Mouse (Mus musculus): Measurements from ENCODE around the gene Ccr10. TPM values are rescaled to one million over a fixed set of nuclear protein-coding genes. Genes with fewer than 3 reads are reported as not detected.
"Not testable (repeated sequence)": the region's sequence is repeated elsewhere in the genome, so short reads cannot be mapped to it uniquely, and the experiment has no call there.

Gene Ccr10
- polyA plus RNA-seq, 1 experiment = 0.23 TPM

DNA sequence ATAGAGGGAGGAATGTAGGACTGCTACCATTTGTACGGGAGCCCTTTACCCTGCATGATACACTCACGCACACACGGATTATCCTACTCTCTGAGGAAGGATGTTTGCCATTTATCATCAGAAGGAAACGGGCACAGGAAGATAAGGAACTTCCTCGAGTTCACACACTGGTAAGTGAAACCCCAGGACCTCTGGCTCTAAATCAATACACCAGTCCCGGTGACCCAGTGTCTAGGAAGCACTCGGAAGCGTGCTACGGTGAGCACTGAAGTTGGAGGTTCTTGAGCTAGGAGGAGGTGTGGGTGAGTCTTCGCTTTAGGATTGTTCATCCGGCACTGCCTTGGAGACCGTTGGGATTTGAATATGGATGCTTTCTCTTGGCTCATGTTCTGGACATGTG, 42.2 kb downstream of the Ccr10 start:
- Histone ChIP-seq H3K4me1 (ENCODE audit: control insufficient read depth, insufficient read depth, low read length) (0 out of 2 replicates have a peak, but pooled peaks cover 2% of the 10 kb centered on the region), H3K27ac (ENCODE audit: insufficient read depth, low read length) (no peak overlapping the region), H3K4me3 (ENCODE audit: insufficient read depth, low read length) (no peak overlapping the region)
- TF ChIP-seq POLR2A (IDR thresholded peaks at IDR 0.05; ENCODE audit: extremely low read depth, insufficient read depth, low read length) (no peak), CTCF (IDR thresholded peaks at IDR 0.05; ENCODE audit: extremely low read depth, insufficient read depth, low read length) (no peak)

DNA sequence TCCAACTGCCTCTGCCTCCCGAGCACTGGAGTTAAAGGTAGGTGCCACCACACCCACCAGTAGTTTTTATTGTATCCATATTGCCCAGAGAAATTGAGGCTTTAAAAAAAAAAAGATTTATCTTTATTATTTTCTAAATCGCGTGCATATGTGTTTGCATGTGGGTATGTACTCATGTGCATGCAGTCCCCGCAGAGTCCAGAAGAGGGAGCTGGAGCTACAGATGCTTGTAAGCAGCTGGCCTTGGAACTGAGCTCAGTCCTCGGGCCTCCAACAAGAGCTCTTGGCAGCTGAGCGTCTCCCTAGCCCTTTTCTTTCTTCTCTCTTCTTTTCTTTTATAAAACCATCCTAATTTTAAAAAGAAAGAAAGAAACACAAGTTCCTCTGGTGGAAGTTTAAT, 43.5 kb downstream of the Ccr10 start:
- Histone ChIP-seq H3K4me1 (ENCODE audit: control insufficient read depth, insufficient read depth, low read length) (0 out of 2 replicates have a peak, but pooled peaks cover 2% of the 10 kb centered on the region), H3K27ac (ENCODE audit: insufficient read depth, low read length) (no peak overlapping the region)
- TF ChIP-seq CTCF (IDR thresholded peaks at IDR 0.05; ENCODE audit: extremely low read depth, insufficient read depth, low read length) = peak; percentile 13; the same call in 1 of the 2 replicates
- TF ChIP-seq POLR2A (IDR thresholded peaks at IDR 0.05; ENCODE audit: extremely low read depth, insufficient read depth, low read length) = no peak

DNA sequence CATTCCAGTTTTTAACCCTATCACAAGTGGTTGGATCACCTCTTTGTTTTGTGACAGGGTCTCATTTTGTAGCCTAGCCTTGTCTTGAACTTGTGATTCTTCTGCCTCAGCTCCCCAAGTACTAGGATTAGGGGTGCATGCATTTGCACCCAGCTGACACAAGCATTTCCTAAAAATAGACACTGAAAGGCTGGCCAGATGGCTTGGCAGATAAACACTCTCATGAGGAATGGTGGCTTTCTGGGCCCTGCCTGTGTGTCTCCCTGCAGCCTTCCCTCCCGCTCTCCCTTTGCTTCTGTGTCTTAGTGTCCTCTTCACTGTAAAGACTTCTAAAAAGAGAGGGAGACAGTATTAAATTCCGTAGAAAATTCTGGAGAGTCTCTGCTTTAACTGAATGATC, 44.1 kb downstream of the Ccr10 start:
- 0 out of 2 replicates have a peak, but pooled peaks cover 2% of the 10 kb centered on the region for H3K4me1 ChIP-seq (ENCODE audit: control insufficient read depth, insufficient read depth, low read length)
- no peak for TF ChIP-seq POLR2A (IDR thresholded peaks at IDR 0.05; ENCODE audit: extremely low read depth, insufficient read depth, low read length)
- no peak for TF ChIP-seq CTCF (IDR thresholded peaks at IDR 0.05; ENCODE audit: extremely low read depth, insufficient read depth, low read length)
- H3K4me3 ChIP-seq (ENCODE audit: insufficient read depth, low read length) = no peak overlapping the region
- H3K27ac ChIP-seq (ENCODE audit: insufficient read depth, low read length) = no peak overlapping the region

More for the DNA sequence above, 43.5 kb downstream of the Ccr10 start:
- H3K4me3 ChIP-seq (ENCODE audit: insufficient read depth, low read length) = no peak overlapping the region

DNA sequence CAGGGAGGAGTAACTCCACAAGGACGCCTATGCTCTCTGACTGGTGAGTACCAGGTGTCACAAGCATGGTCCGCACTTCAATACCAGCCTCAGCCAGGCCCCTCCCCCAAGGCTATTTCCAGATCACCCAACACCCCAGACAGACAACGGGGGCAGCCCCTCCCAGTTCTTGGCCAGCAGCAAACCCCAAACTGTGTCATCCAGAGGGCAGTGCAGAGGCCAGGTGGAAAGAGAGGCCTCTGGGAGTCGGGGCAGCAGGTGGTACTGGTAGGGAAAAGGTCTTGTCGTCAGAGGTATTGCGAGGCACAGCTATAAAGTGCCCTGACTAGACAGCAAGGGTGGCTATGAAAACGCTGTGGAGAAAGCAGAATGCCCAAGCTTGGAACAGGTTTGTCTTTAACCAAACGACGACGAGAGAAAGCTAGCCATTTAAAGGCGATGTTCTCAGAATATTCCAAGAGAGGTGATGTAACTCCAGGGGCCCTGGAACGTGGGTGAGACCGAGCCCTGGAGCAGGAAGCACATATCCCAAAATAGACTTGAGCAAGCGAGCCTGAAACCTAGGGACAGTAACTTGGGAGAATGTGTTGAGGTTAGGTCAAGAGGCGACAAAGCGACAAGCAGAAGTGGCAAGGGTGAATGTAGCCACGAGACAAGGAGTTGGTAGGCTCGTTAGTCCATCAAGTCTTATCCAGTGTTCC, 45.0 kb downstream of the Ccr10 start:
- H3K4me1 ChIP-seq (ENCODE audit: control insufficient read depth, insufficient read depth, low read length) = 0 out of 2 replicates have a peak, but pooled peaks cover 2% of the 10 kb centered on the region
- no peak overlapping the region for H3K27ac ChIP-seq (ENCODE audit: insufficient read depth, low read length)
- no peak for TF ChIP-seq POLR2A (IDR thresholded peaks at IDR 0.05; ENCODE audit: extremely low read depth, insufficient read depth, low read length)
- no peak for TF ChIP-seq CTCF (IDR thresholded peaks at IDR 0.05; ENCODE audit: extremely low read depth, insufficient read depth, low read length)
- no peak overlapping the region for H3K4me3 ChIP-seq (ENCODE audit: insufficient read depth, low read length)

DNA sequence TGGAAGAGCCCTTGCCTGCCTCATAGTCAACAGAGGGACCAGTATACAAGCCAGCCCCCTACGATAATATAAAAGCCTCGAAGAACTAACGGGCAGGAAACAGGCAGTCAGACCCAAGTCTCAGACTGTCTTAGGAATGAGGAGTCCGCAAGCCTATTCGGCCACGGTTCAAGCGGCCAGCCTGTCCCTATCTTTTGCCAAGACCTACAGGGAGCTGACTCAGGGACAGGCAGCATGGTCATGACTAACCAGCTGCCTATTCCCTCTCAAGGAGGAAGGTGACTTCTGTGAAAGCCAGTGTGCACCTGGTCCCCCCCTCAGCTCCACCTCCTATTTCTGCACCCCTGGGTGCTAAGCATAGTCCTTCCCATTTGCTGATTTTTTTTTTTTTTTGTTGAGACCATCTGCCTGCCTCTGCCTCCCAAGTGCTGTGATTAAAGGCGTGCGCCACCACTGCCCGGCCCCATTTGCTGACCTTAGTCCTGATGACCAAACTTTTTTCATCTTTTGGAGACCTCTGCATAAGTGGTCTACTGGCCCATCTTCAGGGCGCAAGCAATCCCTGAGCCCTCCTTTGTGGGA, 46.2 kb downstream of the Ccr10 start:
- no peak for TF ChIP-seq POLR2A (IDR thresholded peaks at IDR 0.05; ENCODE audit: extremely low read depth, insufficient read depth, low read length)
- TF ChIP-seq CTCF (IDR thresholded peaks at IDR 0.05; ENCODE audit: extremely low read depth, insufficient read depth, low read length) = no peak
- no peak overlapping the region for H3K27ac ChIP-seq (ENCODE audit: insufficient read depth, low read length)
- 0 out of 2 replicates have a peak, but pooled peaks cover 2% of the 10 kb centered on the region for H3K4me1 ChIP-seq (ENCODE audit: control insufficient read depth, insufficient read depth, low read length)
- H3K4me3 ChIP-seq (ENCODE audit: insufficient read depth, low read length) = no peak overlapping the region

DNA sequence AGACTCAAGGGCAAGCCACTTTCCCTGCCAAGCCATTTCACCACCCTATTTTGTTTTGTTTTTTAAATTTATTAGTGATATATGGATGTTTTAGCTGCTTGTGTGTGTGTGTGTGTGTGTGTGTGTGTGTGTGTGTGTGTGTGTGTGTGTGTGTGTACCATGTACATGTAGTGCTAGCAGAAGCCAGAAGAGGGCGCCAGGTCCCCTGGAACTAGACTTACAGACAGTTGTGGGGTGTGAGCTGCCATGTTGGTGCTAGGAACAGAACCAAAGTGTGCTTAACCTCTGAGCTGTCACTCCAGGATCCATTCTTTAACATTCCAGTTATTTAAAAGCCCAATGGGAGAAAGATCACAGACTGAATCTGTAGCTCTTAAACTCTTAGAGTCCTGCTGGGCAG, 48.2 kb downstream of the Ccr10 start:
- TF ChIP-seq CTCF (IDR thresholded peaks at IDR 0.05; ENCODE audit: extremely low read depth, insufficient read depth, low read length) (no peak), POLR2A (IDR thresholded peaks at IDR 0.05; ENCODE audit: extremely low read depth, insufficient read depth, low read length) (no peak)
- Histone ChIP-seq H3K27ac (ENCODE audit: insufficient read depth, low read length) (no peak overlapping the region), H3K4me1 (ENCODE audit: control insufficient read depth, insufficient read depth, low read length) (0 out of 2 replicates have a peak, but pooled peaks cover 2% of the 10 kb centered on the region), H3K4me3 (ENCODE audit: insufficient read depth, low read length) (no peak overlapping the region)

DNA sequence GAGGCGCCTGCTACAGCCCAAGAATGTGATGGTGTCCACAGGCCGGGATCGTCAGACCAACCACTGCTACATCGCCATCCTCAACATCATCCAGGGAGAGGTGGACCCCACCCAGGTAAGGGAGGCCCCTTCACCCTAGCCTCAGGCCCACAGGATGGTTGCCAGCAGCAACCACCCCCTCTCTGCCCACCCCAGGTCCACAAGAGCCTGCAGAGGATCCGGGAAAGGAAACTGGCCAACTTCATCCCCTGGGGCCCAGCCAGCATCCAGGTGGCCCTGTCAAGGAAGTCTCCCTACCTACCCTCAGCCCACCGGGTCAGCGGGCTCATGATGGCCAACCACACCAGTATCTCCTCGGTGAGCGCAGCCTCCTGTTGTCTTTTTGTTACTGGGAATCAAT, 50.2 kb downstream of the Ccr10 start:
- not testable (repeated sequence) for H3K27ac ChIP-seq (ENCODE audit: insufficient read depth, low read length); H3K4me3 ChIP-seq (ENCODE audit: insufficient read depth, low read length); H3K4me1 ChIP-seq (ENCODE audit: control insufficient read depth, insufficient read depth, low read length)

DNA sequence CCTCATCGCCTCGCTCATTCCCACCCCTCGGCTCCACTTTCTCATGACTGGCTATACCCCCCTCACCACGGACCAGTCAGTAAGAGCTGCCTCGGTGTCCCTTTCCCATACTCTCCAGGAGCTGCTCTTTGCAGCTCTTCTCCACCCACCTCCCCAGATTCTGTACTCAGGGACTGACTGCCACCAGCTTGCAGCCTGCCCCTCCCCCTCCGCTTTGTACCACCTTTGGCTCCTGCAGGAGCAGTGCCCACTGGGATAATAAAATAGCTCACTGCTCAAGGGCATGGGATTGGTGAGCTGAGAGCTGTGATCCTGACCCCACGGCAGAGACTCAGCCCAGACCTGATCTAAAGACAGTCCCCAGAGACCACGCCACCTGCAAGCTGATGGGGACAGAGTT, 50.7 kb downstream of the Ccr10 start:
- not testable (repeated sequence) for H3K4me1 ChIP-seq (ENCODE audit: control insufficient read depth, insufficient read depth, low read length); H3K4me3 ChIP-seq (ENCODE audit: insufficient read depth, low read length); H3K27ac ChIP-seq (ENCODE audit: insufficient read depth, low read length)

Other genes starting within 250 kb of the Ccr10 start
- gene Stat3, start 235.9 kb downstream of the Ccr10 start, polyA plus RNA-seq (2012; rRNA removed) = 33.0 and 38.9 TPM in 2 replicates
- 20.0 and 21.1 TPM in 2 replicates for gene Cavin1, start 204.6 kb downstream of the Ccr10 start, polyA plus RNA-seq (2012; rRNA removed)
- 333 and 341 TPM in 2 replicates for gene Atp6v0a1, start 166.0 kb downstream of the Ccr10 start, polyA plus RNA-seq (2012; rRNA removed)
- gene Naglu, start 105.4 kb downstream of the Ccr10 start, polyA plus RNA-seq (2012; rRNA removed) = 10.3 and 10.7 TPM in 2 replicates
- 0.21 and 0.42 TPM in 2 replicates for gene Hsd17b1, start 97.0 kb downstream of the Ccr10 start, polyA plus RNA-seq (2012; rRNA removed)
- gene Coasy, start 92.9 kb downstream of the Ccr10 start, polyA plus RNA-seq (2012; rRNA removed) = 34.4 and 35.4 TPM in 2 replicates
- gene Mlx, start 88.2 kb downstream of the Ccr10 start, polyA plus RNA-seq (2012; rRNA removed) = 46.9 and 53.1 TPM in 2 replicates
- 3.5 and 3.8 TPM in 2 replicates for gene Psmc3ip, start 80.0 kb downstream of the Ccr10 start, polyA plus RNA-seq (2012; rRNA removed)
- gene Retreg3, start 55.5 kb downstream of the Ccr10 start, polyA plus RNA-seq (2012; rRNA removed) = 63.2 and 65.7 TPM in 2 replicates
- gene Tubg1, start 55.5 kb downstream of the Ccr10 start, polyA plus RNA-seq (2012; rRNA removed) = 15.2 and 15.3 TPM in 2 replicates
- gene Tubg2, start 19.5 kb downstream of the Ccr10 start, polyA plus RNA-seq (2012; rRNA removed) = 57.9 and 61.0 TPM in 2 replicates
- 89.5 and 92.4 TPM in 2 replicates for gene Cntnap1, start 4.9 kb downstream of the Ccr10 start, polyA plus RNA-seq (2012; rRNA removed)
- 15.1 and 15.8 TPM in 2 replicates for gene Plekhh3, start 4.1 kb downstream of the Ccr10 start, polyA plus RNA-seq (2012; rRNA removed)
- 51.9 and 53.2 TPM in 2 replicates for gene Ezh1, start 51.0 kb upstream of the Ccr10 start, polyA plus RNA-seq (2012; rRNA removed)
- 65.8 and 69.6 TPM in 2 replicates for gene Ramp2, start 70.6 kb upstream of the Ccr10 start, polyA plus RNA-seq (2012; rRNA removed)
- gene Vps25, start 78.3 kb upstream of the Ccr10 start, polyA plus RNA-seq (2012; rRNA removed) = 55.6 and 58.8 TPM in 2 replicates
- 2.5 and 3.3 TPM in 2 replicates for gene Wnk4, start 85.1 kb upstream of the Ccr10 start, polyA plus RNA-seq (2012; rRNA removed)
- 0.56 and 0.70 TPM in 2 replicates for gene Cntd1, start 103.6 kb upstream of the Ccr10 start, polyA plus RNA-seq (2012; rRNA removed)
- gene Coa3, start 103.7 kb upstream of the Ccr10 start, polyA plus RNA-seq (2012; rRNA removed) = 150 and 156 TPM in 2 replicates
- 169 and 181 TPM in 2 replicates for gene Becn1, start 126.8 kb upstream of the Ccr10 start, polyA plus RNA-seq (2012; rRNA removed)
- gene Psme3, start 140.8 kb upstream of the Ccr10 start, polyA plus RNA-seq (2012; rRNA removed) = 99.9 and 107 TPM in 2 replicates
- 3.7 and 4.0 TPM in 2 replicates for gene Aoc2, start 149.6 kb upstream of the Ccr10 start, polyA plus RNA-seq (2012; rRNA removed)
- gene Aoc3, start 155.2 kb upstream of the Ccr10 start, polyA plus RNA-seq (2012; rRNA removed) = 0.64 and 0.94 TPM in 2 replicates
- 0.06 TPM in 1 of 2 replicates, not detected in the other for gene G6pc, start 192.1 kb upstream of the Ccr10 start, polyA plus RNA-seq (2012; rRNA removed)
- 51.3 and 52.7 TPM in 2 replicates for gene Aarsd1, start 242.2 kb upstream of the Ccr10 start, polyA plus RNA-seq (2012; rRNA removed)
- gene Gm27029, start 249.4 kb upstream of the Ccr10 start, polyA plus RNA-seq (2012; rRNA removed) = 4.4 and 4.7 TPM in 2 replicates
- gene Rundc1, start 249.6 kb upstream of the Ccr10 start, polyA plus RNA-seq (2012; rRNA removed) = 35.2 and 38.8 TPM in 2 replicates
- gene Ptges3l, start 249.9 kb upstream of the Ccr10 start, polyA plus RNA-seq (2012; rRNA removed) = 7.5 and 7.7 TPM in 2 replicates

All from cortical plate, adult 2 months (tissue).